Mouse (Mus musculus): ENCODE measurements at regions not wholly inside any gene's neighbourhood (a gene's known extent, or its start where the extent isn't known, plus 50 kb on each side); places are given as distances from the start of the nearest gene placed in this dataset.
"Not testable (repeated sequence)": the region's sequence is repeated elsewhere in the genome, so short reads cannot be mapped to it uniquely, and the experiment has no call there.

DNA sequence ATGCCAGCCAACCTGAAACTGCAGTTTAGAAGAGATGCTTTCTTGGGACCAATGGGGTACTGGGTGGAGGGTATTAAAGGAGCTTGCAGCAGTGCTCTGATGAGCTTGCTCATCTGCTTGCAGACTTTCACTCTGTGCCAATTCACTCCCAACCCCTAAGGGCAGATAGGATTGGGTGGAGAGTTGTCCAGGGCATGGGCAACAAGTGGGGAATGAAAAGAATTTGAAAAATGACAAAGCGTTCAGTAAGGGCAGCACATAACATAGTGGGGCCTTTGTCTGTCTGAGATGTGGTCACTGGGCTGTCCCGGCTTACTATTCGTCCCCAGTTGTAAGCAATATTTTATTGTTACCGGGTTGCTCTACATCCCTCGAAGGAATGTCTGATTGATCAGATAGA is 170.7 kb downstream of the Ube2e3 start:
- DNase-seq (ENCODE audit: low spot score), result no peak
- WGBS, result 29% methylated on average over 5 of the region's 5 CpGs
- peaks cover 16% of the 10 kb centered on the region for H3K4me1 ChIP-seq
- no peaks in the 10 kb centered on the region; the same call in 1 of the 2 replicates for H3K27me3 ChIP-seq (ENCODE audit: low read depth, poor library complexity, severe bottlenecking)
- H3K4me3 ChIP-seq, result no peak overlapping the region
- no peaks in the 10 kb centered on the region for H3K36me3 ChIP-seq
- peak overlapping the region; percentile 57 for H3K27ac ChIP-seq (replicated peaks)
- H3K9me3 ChIP-seq (replicated peaks), result no peaks in the 10 kb centered on the region

- H3K36me3 ChIP-seq; H3K27ac ChIP-seq (replicated peaks); H3K4me3 ChIP-seq; DNase-seq (ENCODE audit: low spot score); H3K9me3 ChIP-seq (replicated peaks): not testable (repeated sequence)
- Histone ChIP-seq H3K27me3 (ENCODE audit: low read depth, poor library complexity, severe bottlenecking) (peaks cover 17% of the 10 kb centered on the region), H3K4me1 (peaks cover 39% of the 10 kb centered on the region)
- WGBS, result 87% methylated on average over 3 of the region's 3 CpGs
Measured at GRCm38 (mm10) chr2:79044804-79045203, 176.9 kb downstream of the Ube2e3 start.

DNA sequence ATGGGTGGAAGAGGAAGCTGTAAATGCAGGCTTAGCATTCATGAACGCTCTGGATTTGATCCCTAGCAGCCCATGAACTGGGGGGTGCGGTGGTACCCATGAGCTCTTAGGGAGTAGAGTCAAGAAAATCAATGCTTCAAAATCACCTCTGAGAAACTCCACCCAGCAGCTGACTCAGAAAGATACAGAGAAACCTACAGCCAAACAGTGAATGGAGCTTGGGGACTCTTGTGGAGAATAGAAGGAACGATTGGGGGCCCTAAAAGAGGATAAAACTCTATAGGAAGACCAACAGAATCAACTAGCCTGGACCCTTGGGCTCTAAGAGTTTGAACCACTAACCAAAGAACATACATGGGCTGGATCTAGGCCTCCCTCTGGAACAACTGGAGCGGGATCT is 177.6 kb downstream of the Ube2e3 start:
- H3K36me3 ChIP-seq, result no peaks in the 10 kb centered on the region
- H3K9me3 ChIP-seq (replicated peaks), result no peaks in the 10 kb centered on the region
- no peak for DNase-seq (ENCODE audit: low spot score)
- peaks cover 42% of the 10 kb centered on the region for H3K4me1 ChIP-seq
- no peak overlapping the region for H3K4me3 ChIP-seq
- 73% methylated on average over 4 of the region's 4 CpGs for WGBS
- no peak overlapping the region for H3K27ac ChIP-seq (replicated peaks)
- peaks cover 25% of the 10 kb centered on the region for H3K27me3 ChIP-seq (ENCODE audit: low read depth, poor library complexity, severe bottlenecking)

GRCm38 (mm10) chr2:79048020-79048419 is 180.1 kb downstream of the Ube2e3 start:
- no peaks in the 10 kb centered on the region for H3K9me3 ChIP-seq (replicated peaks)
- H3K4me3 ChIP-seq, result peak overlapping the region; percentile 24
- H3K4me1 ChIP-seq, result peaks cover 49% of the 10 kb centered on the region
- peaks cover 43% of the 10 kb centered on the region for H3K27me3 ChIP-seq (ENCODE audit: low read depth, poor library complexity, severe bottlenecking)
- H3K36me3 ChIP-seq, result no peaks in the 10 kb centered on the region
- peak overlapping the region; percentile 79 for H3K27ac ChIP-seq (replicated peaks)
- DNase-seq (ENCODE audit: low spot score), result peak; percentile 55
- 18% methylated on average over 7 of the region's 7 CpGs for WGBS

GRCm38 (mm10) chr2:79048777-79049537 is 181.0 kb downstream of the Ube2e3 start:
- Histone ChIP-seq H3K9me3 (replicated peaks) (no peaks in the 10 kb centered on the region), H3K27ac (replicated peaks) (peak overlapping the region; percentile 79; the same call in 1 of the 2 replicates), H3K27me3 (ENCODE audit: low read depth, poor library complexity, severe bottlenecking) (peaks cover 43% of the 10 kb centered on the region), H3K36me3 (no peaks in the 10 kb centered on the region), H3K4me1 (peaks cover 49% of the 10 kb centered on the region), H3K4me3 (no peak overlapping the region)
- no peak for DNase-seq (ENCODE audit: low spot score)
- WGBS, result 87% methylated on average over 5 of the region's 5 CpGs

DNA sequence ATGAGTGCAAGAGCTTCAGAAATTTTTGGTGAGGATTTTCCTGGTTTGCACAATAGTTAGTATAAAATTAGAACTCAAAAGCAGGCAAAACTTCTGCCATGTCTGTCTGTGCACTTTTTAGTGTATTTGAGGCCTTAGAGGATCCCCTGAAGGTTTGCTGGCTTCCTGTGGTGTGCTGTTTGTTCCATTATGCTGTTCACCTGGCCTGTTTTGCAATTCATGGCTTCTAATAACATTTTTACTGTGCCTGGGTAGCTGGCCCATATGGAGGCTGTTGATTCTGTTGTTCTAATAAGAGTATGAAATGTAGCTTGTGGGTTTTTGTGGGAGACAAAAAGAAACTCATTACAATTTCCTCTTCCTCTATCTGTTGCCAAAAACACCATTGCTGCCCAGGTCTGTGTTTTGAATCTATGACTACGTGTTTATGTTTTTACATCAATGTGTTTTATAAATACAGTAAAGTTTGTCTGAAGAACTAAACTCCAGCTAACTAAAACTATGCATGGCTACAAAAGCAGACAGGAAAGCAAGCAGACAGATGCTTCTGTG is 182.6 kb downstream of the Ube2e3 start:
- no peak for DNase-seq (ENCODE audit: low spot score)
- WGBS, result 97% methylated on average over 1 of the region's 1 CpGs
- Histone ChIP-seq H3K27ac (replicated peaks) (no peak overlapping the region), H3K27me3 (ENCODE audit: low read depth, poor library complexity, severe bottlenecking) (peaks cover 39% of the 10 kb centered on the region), H3K36me3 (no peaks in the 10 kb centered on the region), H3K4me3 (no peak overlapping the region), H3K9me3 (replicated peaks) (no peaks in the 10 kb centered on the region), H3K4me1 (peaks cover 46% of the 10 kb centered on the region)

GRCm38 (mm10) chr2:79052226-79052625 is 184.3 kb downstream of the Ube2e3 start:
- no peak overlapping the region for H3K4me3 ChIP-seq
- peaks cover 32% of the 10 kb centered on the region for H3K27me3 ChIP-seq (ENCODE audit: low read depth, poor library complexity, severe bottlenecking)
- no peak for DNase-seq (ENCODE audit: low spot score)
- no peaks in the 10 kb centered on the region for H3K36me3 ChIP-seq
- no peak overlapping the region for H3K27ac ChIP-seq (replicated peaks)
- 82% methylated on average over 1 of the region's 1 CpGs for WGBS
- H3K4me1 ChIP-seq, result peaks cover 32% of the 10 kb centered on the region
- no peaks in the 10 kb centered on the region for H3K9me3 ChIP-seq (replicated peaks)

- Histone ChIP-seq H3K4me1 (peaks cover 10% of the 10 kb centered on the region; the same call in 1 of the 2 replicates), H3K9me3 (replicated peaks) (no peaks in the 10 kb centered on the region), H3K27me3 (ENCODE audit: low read depth, poor library complexity, severe bottlenecking) (peaks cover 13% of the 10 kb centered on the region), H3K27ac (replicated peaks) (no peak overlapping the region), H3K36me3 (no peaks in the 10 kb centered on the region), H3K4me3 (no peak overlapping the region)
- WGBS, result 88% methylated on average over 2 of the region's 2 CpGs
- no peak for DNase-seq (ENCODE audit: low spot score)
Measured at GRCm38 (mm10) chr2:79056138-79056537, 188.2 kb downstream of the Ube2e3 start.

GRCm38 (mm10) chr2:79059115-79059943 is 191.4 kb downstream of the Ube2e3 start:
- Histone ChIP-seq H3K27me3 (ENCODE audit: low read depth, poor library complexity, severe bottlenecking) (no peaks in the 10 kb centered on the region), H3K4me1 (peaks cover 9% of the 10 kb centered on the region; the same call in 1 of the 2 replicates), H3K36me3 (no peaks in the 10 kb centered on the region), H3K9me3 (replicated peaks) (no peaks in the 10 kb centered on the region), H3K27ac (replicated peaks) (peak overlapping the region; percentile 69), H3K4me3 (no peak overlapping the region)
- no peak for DNase-seq (ENCODE audit: low spot score)
- 83% methylated on average over 7 of the region's 7 CpGs for WGBS

DNA sequence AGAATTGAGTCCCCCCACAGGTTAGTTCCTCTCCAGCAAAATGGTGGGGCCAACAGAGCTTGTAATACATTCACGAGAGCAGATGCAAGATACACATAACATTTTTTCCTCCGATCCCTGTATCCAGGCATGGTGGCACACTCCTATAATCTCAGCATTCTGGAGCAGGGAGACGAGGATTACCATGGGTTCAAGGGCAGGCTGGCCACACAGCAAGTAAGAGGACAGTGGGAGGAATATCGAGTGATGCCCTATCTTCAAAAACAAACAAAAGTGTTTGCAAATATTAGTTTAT is 192.0 kb downstream of the Ube2e3 start:
- H3K36me3 ChIP-seq, result no peaks in the 10 kb centered on the region
- WGBS, result 87% methylated on average over 4 of the region's 4 CpGs
- peak overlapping the region; percentile 69 for H3K27ac ChIP-seq (replicated peaks)
- no peak for DNase-seq (ENCODE audit: low spot score)
- H3K4me1 ChIP-seq, result peaks cover 9% of the 10 kb centered on the region; the same call in 1 of the 2 replicates
- H3K4me3 ChIP-seq, result no peak overlapping the region
- H3K9me3 ChIP-seq (replicated peaks), result no peaks in the 10 kb centered on the region
- no peaks in the 10 kb centered on the region for H3K27me3 ChIP-seq (ENCODE audit: low read depth, poor library complexity, severe bottlenecking)

DNA sequence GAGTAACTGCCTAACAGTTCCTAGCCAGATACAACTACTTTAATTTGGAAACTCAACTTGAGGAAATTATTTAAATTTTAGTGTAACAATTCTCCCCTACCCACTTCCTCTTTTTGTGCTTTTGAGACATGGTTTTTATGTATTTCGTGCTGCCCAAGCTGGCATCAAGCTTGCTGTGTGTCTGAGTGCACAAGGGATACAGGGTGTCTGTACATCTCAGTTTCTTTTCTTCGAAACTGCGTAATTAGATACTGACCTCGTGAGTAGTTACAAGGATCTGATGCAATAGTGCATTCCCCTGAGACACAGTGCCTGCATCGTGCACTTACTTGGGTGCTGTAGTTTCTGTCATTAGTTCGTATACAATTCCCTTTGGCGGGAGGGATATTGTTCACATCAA is 192.4 kb downstream of the Ube2e3 start:
- no peaks in the 10 kb centered on the region for H3K36me3 ChIP-seq
- 83% methylated on average over 7 of the region's 7 CpGs for WGBS
- H3K27me3 ChIP-seq (ENCODE audit: low read depth, poor library complexity, severe bottlenecking), result no peaks in the 10 kb centered on the region
- H3K9me3 ChIP-seq (replicated peaks), result no peaks in the 10 kb centered on the region
- no peak overlapping the region for H3K4me3 ChIP-seq
- no peak overlapping the region for H3K27ac ChIP-seq (replicated peaks)
- DNase-seq (ENCODE audit: low spot score), result no peak
- peaks cover 9% of the 10 kb centered on the region; the same call in 1 of the 2 replicates for H3K4me1 ChIP-seq

GRCm38 (mm10) chr2:79061645-79062044 is 193.6 kb upstream of the Itga4 start:
- H3K4me3 ChIP-seq, result no peak overlapping the region
- H3K36me3 ChIP-seq, result no peaks in the 10 kb centered on the region
- 0 out of 2 replicates have a peak overlapping the region, but pooled peaks have one; percentile 19 for H3K27ac ChIP-seq (replicated peaks)
- H3K4me1 ChIP-seq, result peaks cover 9% of the 10 kb centered on the region; the same call in 1 of the 2 replicates
- DNase-seq (ENCODE audit: low spot score), result no peak
- no peaks in the 10 kb centered on the region for H3K9me3 ChIP-seq (replicated peaks)
- no peaks in the 10 kb centered on the region for H3K27me3 ChIP-seq (ENCODE audit: low read depth, poor library complexity, severe bottlenecking)
- whole genome bisulfite sequencing, result 81% methylated on average over 4 of the region's 4 CpGs
